Mouse (Mus musculus) thymus, adult 2 months (tissue): ENCODE results near the gene Gm10666. TPM values are rescaled to one million over a fixed set of nuclear protein-coding genes. Genes with fewer than 3 reads are reported as not detected.
"Not testable (repeated sequence)": the region's sequence is repeated elsewhere in the genome, so short reads cannot be mapped to it uniquely, and the experiment has no call there.

ENCODE experiments used
- DNase-seq: peaks from one replicate; pipeline ENCODE4 v3.0.0; 2021
- H3K27ac ChIP-seq: fragments of 200-500 bp; 2 replicates; pipeline ENCODE4 v1.5.1; 2012; ENCODE audit warnings: low read length, control low read depth; ENCODE audit not compliant: control insufficient read depth, insufficient read depth
- H3K27me3 ChIP-seq: fragments of 200-500 bp; 2 replicates; pipeline ENCODE4 v1.6.1; 2012; ENCODE audit warnings: mild to moderate bottlenecking, low read length, moderate library complexity, mixed read lengths; ENCODE audit not compliant: control insufficient read depth, insufficient read depth
- H3K36me3 ChIP-seq: fragments of 200-500 bp; 2 replicates; pipeline ENCODE4 v1.6.1; 2012; ENCODE audit warnings: mild to moderate bottlenecking, low read length, moderate library complexity; ENCODE audit not compliant: control insufficient read depth, insufficient read depth
- H3K4me1 ChIP-seq: fragments of 200-500 bp; replicated peaks from 2 replicates; pipeline ENCODE4 v1.6.1; 2012; ENCODE audit warnings: low read length; ENCODE audit not compliant: control insufficient read depth, insufficient read depth
- H3K4me3 ChIP-seq: fragments of 200-500 bp; 2 replicates; pipeline ENCODE4 v1.5.1; 2012; ENCODE audit warnings: mild to moderate bottlenecking, low read length, control low read depth, moderate library complexity; ENCODE audit not compliant: control insufficient read depth, insufficient read depth
- WGBS: fragments of 180-500 bp; shearing (Covaris S2); methylation state at CpG from one replicate; pipeline ENCODE4 v1.1.7; 2018; 5-methylcytosine and 5-hydroxymethylcytosine counted together
- polyA plus RNA-seq: library from polyadenylated mRNA; depleted of rRNA; stranded (reverse); fragments of >200 nt; gene quantifications from 2 replicates; pipeline ENCODE4 v1.2.3, GENCODE M21; 2012; rRNA removed

Gm10666 gene
- not detected in 2 replicates for polyA plus RNA-seq

- H3K4me1 ChIP-seq, DNase-seq, H3K27ac ChIP-seq, H3K4me3 ChIP-seq, H3K36me3 ChIP-seq, H3K27me3 ChIP-seq: not testable (repeated sequence)
- no CpG with 5 or more reads among the region's 5 CpGs for WGBS
Measured at GRCm38 (mm10) chr7:22134641-22135040, at the start of gene Gm10666. Gene Gm10666, minus strand, starts transcription at chr7:22134741.

- not testable (repeated sequence) for DNase-seq, H3K4me3 ChIP-seq, H3K27ac ChIP-seq, H3K27me3 ChIP-seq, H3K4me1 ChIP-seq, H3K36me3 ChIP-seq
- WGBS = no CpG with 5 or more reads among the region's 3 CpGs
Measured at GRCm38 (mm10) chr7:22163935-22164334, 29.4 kb upstream of the Gm10666 start, which contains the start of gene Vmn1r142. Gene Vmn1r142, minus strand, starts transcription at chr7:22164035.

GRCm38 (mm10) chr7:22118145-22118544 lies 16.4 kb downstream of the Gm10666 start, which contains the start of gene Gm16451:
Gene Gm16451, minus strand, starts transcription at chr7:22118245.
- DNase-seq, H3K27ac ChIP-seq, H3K36me3 ChIP-seq, H3K27me3 ChIP-seq, H3K4me1 ChIP-seq, H3K4me3 ChIP-seq: not testable (repeated sequence)
- WGBS = no CpG with 5 or more reads among the region's 2 CpGs

Other genes with a start within 250 kb of the Gm10666 start
- gene Gm5891, start 213.4 kb downstream of the Gm10666 start, polyA plus RNA-seq = not detected in 2 replicates
- gene Vmn1r137, start 140.2 kb downstream of the Gm10666 start, polyA plus RNA-seq = not detected in 2 replicates
- not detected in 2 replicates for gene Vmn1r138, start 105.8 kb downstream of the Gm10666 start, polyA plus RNA-seq
- not detected in 2 replicates for gene Gm6176, start 78.4 kb downstream of the Gm10666 start, polyA plus RNA-seq
- gene Vmn1r139, start 65.7 kb downstream of the Gm10666 start, polyA plus RNA-seq = not detected in 2 replicates
- gene Gm16451, start 16.5 kb downstream of the Gm10666 start, polyA plus RNA-seq = not detected in 2 replicates
- not detected in 2 replicates for gene Vmn1r142, start 29.3 kb upstream of the Gm10666 start, polyA plus RNA-seq
- gene Vmn1r143, start 54.6 kb upstream of the Gm10666 start, polyA plus RNA-seq = not detected in 2 replicates
- not detected in 2 replicates for gene Gm8653, start 66.5 kb upstream of the Gm10666 start, polyA plus RNA-seq
- gene Gm8453, start 94.7 kb upstream of the Gm10666 start, polyA plus RNA-seq = not detected in 2 replicates
- not detected in 2 replicates for gene Gm4187, start 195.0 kb upstream of the Gm10666 start, polyA plus RNA-seq
- not detected in 2 replicates for gene Gm8660, start 236.3 kb upstream of the Gm10666 start, polyA plus RNA-seq